Mouse (Mus musculus) layer of hippocampus, postnatal 25 days (tissue): Measurements from ENCODE around the gene Slc10a7. TPM values are rescaled to one million over a fixed set of nuclear protein-coding genes. Genes with fewer than 3 reads are reported as not detected.

ENCODE experiments used
- total RNA-seq, 2 experiments: library from RNA; stranded (reverse); gene quantifications; 2 replicates each; pipeline ENCODE4 v1.2.3; 2021

The Slc10a7 gene
- total RNA-seq, 2 experiments from 2014 or later = 5.7 to 6.1 TPM

Other genes starting within 250 kb of the Slc10a7 start
- not detected for gene Pou4f2, start 72.7 kb upstream of the Slc10a7 start, total RNA-seq
- gene Rbmxl1, start 448 bp upstream of the Slc10a7 start, total RNA-seq = 10 to 100 TPM; 51.9 to 61.9 TPM